Mouse (Mus musculus): Measurements from ENCODE around the gene Kcnk3.

- no peak for TF ChIP-seq HCFC1 (IDR thresholded peaks at IDR 0.05; ENCODE audit: borderline replicate concordance, insufficient read depth, low read length)
- TF ChIP-seq CHD2 (IDR thresholded peaks at IDR 0.05; ENCODE audit: low read depth, low read length) = no peak
- no peak for TF ChIP-seq ZNF384 (IDR thresholded peaks at IDR 0.05; ENCODE audit: low read depth, low read length)
- no peak for TF ChIP-seq MAFK (IDR thresholded peaks at IDR 0.05; ENCODE audit: insufficient read depth, low read depth, low read length)
These were observed 869 bp upstream of the Kcnk3 start for GRCm38 (mm10) chr5:30587101-30587500.
